Mouse (Mus musculus): ENCODE measurements around the gene Ndufb7. TPM values are rescaled to one million over a fixed set of nuclear protein-coding genes. Genes with fewer than 3 reads are reported as not detected.

Gene Ndufb7
- total RNA-seq, 1 experiment = 275 TPM

DNA sequence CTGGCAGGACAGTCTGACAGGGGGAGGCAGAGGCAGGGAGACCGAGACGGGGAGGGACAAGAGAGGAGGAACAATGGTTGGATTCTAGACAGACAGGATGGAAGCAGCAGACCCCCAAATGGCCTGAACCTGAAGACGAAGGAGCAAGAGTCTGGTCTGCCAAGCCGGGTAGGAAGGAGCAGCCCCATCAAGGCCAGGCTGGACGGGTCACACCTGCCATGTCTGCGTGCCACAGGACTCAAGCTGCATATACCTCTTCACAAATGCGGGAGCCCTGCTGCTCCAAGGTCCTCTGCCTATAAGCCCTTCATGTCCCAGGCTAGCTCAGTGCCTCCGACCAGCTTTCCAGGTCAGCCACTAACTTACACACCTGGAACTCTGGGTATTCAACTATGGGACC lies 13.2 kb downstream of the Ndufb7 start:
- no peak for TF ChIP-seq HCFC1 (IDR thresholded peaks at IDR 0.05; ENCODE audit: borderline replicate concordance, insufficient read depth, low read length)
- TF ChIP-seq CHD2 (IDR thresholded peaks at IDR 0.05; ENCODE audit: low read depth, low read length) = no peak
- no peak for TF ChIP-seq ZC3H11A (IDR thresholded peaks at IDR 0.05; ENCODE audit: borderline replicate concordance, low read depth, low read length)
- TF ChIP-seq ZNF384 (IDR thresholded peaks at IDR 0.05; ENCODE audit: low read depth, low read length) = no peak
- TF ChIP-seq MAFK (IDR thresholded peaks at IDR 0.05; ENCODE audit: insufficient read depth, low read depth, low read length) = no peak
- H3K36me3 ChIP-seq (ENCODE audit: control insufficient read depth, insufficient read depth, low read length, poor library complexity, severe bottlenecking) = peaks cover 3% of the 10 kb centered on the region; the same call in 1 of the 2 replicates
- H3K27ac ChIP-seq (ENCODE audit: insufficient read depth, low read depth, low read length, poor library complexity, severe bottlenecking) = no peak overlapping the region
- H3K4me1 ChIP-seq (ENCODE audit: control insufficient read depth in 2 of 2, insufficient read depth in 2 of 2, low read length in 2 of 2, poor library complexity in 1 of 2) = peaks cover 2 to 39% of the 10 kb centered on the region in 2 experiments; a peak in 3 of 4 replicates
- no peak for DNase-seq (ENCODE audit: low read depth, low spot score)
- H3K4me3 ChIP-seq (ENCODE audit: insufficient read depth in 1 of 2, low read depth in 1 of 2, low read length in 2 of 2, poor library complexity in 1 of 2, severe bottlenecking in 1 of 2) = no peak overlapping the region
- H3K9me3 ChIP-seq (ENCODE audit: control insufficient read depth, insufficient read depth, low read depth, low read length) = no peaks in the 10 kb centered on the region
- in situ Hi-C loops (cut with MboI; ENCODE audit: low sequenced_read_pairs in 2 of 2, unreplicated experiment in 2 of 2) = no loop called here
- H3K9ac ChIP-seq (ENCODE audit: insufficient read depth, low read depth, low read length, poor library complexity, severe bottlenecking) = no peak overlapping the region

DNA sequence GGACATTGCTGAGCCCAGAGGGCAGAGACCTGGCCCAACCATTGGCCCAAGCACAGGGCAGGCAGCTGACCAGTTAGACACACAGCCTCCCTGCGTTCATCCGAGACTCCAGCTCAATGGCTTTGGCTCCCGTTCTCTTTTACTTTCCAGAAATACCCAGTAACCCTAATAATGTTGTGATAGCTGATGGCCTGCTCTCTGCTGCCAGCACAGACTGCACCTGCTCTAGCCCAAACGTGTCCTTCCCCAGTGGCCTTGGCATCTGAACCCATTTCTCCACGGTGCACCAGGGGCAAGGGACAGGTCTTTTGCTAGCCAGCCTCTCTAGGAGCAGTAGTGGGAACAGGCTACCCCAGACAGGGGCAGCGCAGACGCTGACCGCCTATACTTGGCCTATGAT lies 14.4 kb downstream of the Ndufb7 start:
- TF ChIP-seq CHD2 (IDR thresholded peaks at IDR 0.05; ENCODE audit: low read depth, low read length) (no peak), HCFC1 (IDR thresholded peaks at IDR 0.05; ENCODE audit: borderline replicate concordance, insufficient read depth, low read length) (no peak), ZC3H11A (IDR thresholded peaks at IDR 0.05; ENCODE audit: borderline replicate concordance, low read depth, low read length) (no peak), MAFK (IDR thresholded peaks at IDR 0.05; ENCODE audit: insufficient read depth, low read depth, low read length) (no peak), ZNF384 (IDR thresholded peaks at IDR 0.05; ENCODE audit: low read depth, low read length) (no peak)
- Histone ChIP-seq H3K9ac (ENCODE audit: insufficient read depth, low read depth, low read length, poor library complexity, severe bottlenecking) (no peak overlapping the region), H3K27ac (ENCODE audit: insufficient read depth, low read depth, low read length, poor library complexity, severe bottlenecking) (no peak overlapping the region), H3K9me3 (ENCODE audit: control insufficient read depth, insufficient read depth, low read depth, low read length) (no peaks in the 10 kb centered on the region), H3K4me3 (ENCODE audit: insufficient read depth in 1 of 2, low read depth in 1 of 2, low read length in 2 of 2, poor library complexity in 1 of 2, severe bottlenecking in 1 of 2) (no peak overlapping the region), H3K4me1 (ENCODE audit: control insufficient read depth in 2 of 2, insufficient read depth in 2 of 2, low read length in 2 of 2, poor library complexity in 1 of 2) (peaks cover 2 to 38% of the 10 kb centered on the region in 2 experiments; a peak in 3 of 4 replicates), H3K36me3 (ENCODE audit: control insufficient read depth, insufficient read depth, low read length, poor library complexity, severe bottlenecking) (peaks cover 6% of the 10 kb centered on the region; the same call in 1 of the 2 replicates)
- in situ Hi-C loops (cut with MboI; ENCODE audit: low sequenced_read_pairs in 2 of 2, unreplicated experiment in 2 of 2) = no loop called here
- no peak for DNase-seq (ENCODE audit: low read depth, low spot score)

DNA sequence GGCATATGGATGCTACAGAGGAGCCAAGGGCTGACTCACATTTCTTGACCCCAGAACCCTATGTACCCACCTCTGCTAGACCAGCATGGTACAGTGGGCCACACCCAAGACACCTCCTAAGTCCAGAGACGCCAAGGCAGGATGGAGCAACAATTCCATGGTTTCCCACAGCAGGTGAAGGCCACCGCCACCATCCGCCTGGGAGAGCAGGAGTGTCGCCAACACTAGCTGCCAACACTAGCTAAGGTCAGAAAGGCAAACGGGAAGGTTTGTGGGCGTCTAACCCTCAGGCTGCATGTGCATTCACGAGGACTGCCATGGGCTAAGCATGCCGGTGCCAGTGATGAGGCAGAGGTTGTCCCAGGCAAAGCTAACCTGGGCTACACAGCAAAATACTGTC lies 15.8 kb downstream of the Ndufb7 start:
- no peak for DNase-seq (ENCODE audit: low read depth, low spot score)
- no peak overlapping the region for H3K4me3 ChIP-seq (ENCODE audit: insufficient read depth in 1 of 2, low read depth in 1 of 2, low read length in 2 of 2, poor library complexity in 1 of 2, severe bottlenecking in 1 of 2)
- H3K4me1 ChIP-seq (ENCODE audit: control insufficient read depth in 2 of 2, insufficient read depth in 2 of 2, low read length in 2 of 2, poor library complexity in 1 of 2) = peaks cover 2 to 26% of the 10 kb centered on the region in 2 experiments; a peak in 3 of 4 replicates
- TF ChIP-seq CHD2 (IDR thresholded peaks at IDR 0.05; ENCODE audit: low read depth, low read length) = no peak
- no peak for TF ChIP-seq MAFK (IDR thresholded peaks at IDR 0.05; ENCODE audit: insufficient read depth, low read depth, low read length)
- no peak for TF ChIP-seq ZC3H11A (IDR thresholded peaks at IDR 0.05; ENCODE audit: borderline replicate concordance, low read depth, low read length)
- TF ChIP-seq HCFC1 (IDR thresholded peaks at IDR 0.05; ENCODE audit: borderline replicate concordance, insufficient read depth, low read length) = no peak
- TF ChIP-seq ZNF384 (IDR thresholded peaks at IDR 0.05; ENCODE audit: low read depth, low read length) = no peak
- H3K9ac ChIP-seq (ENCODE audit: insufficient read depth, low read depth, low read length, poor library complexity, severe bottlenecking) = no peak overlapping the region
- H3K36me3 ChIP-seq (ENCODE audit: control insufficient read depth, insufficient read depth, low read length, poor library complexity, severe bottlenecking) = peaks cover 6% of the 10 kb centered on the region; the same call in 1 of the 2 replicates
- H3K9me3 ChIP-seq (ENCODE audit: control insufficient read depth, insufficient read depth, low read depth, low read length) = no peaks in the 10 kb centered on the region
- H3K27ac ChIP-seq (ENCODE audit: insufficient read depth, low read depth, low read length, poor library complexity, severe bottlenecking) = no peak overlapping the region
- in situ Hi-C loops (cut with MboI; ENCODE audit: low sequenced_read_pairs in 2 of 2, unreplicated experiment in 2 of 2) = no loop called here

DNA sequence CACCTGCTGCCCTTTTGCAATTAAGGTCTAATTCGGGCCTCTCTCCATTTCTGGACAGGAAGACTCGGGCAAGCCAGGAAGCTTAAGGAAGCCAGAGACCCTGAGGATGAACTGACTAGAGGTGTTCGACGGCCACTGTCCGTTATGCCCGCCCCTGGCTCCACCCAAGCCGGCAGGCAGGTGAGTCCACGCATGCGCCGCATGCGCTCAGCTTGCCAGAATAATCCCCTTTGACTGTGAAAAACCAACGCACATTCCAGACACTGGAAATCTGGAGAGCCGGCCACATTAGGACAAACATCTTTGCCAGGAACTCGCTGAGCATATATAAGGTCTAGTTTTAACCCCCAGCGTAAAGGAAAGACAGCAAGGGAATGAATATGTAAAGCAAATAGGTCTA lies 16.8 kb downstream of the Ndufb7 start:
- no peak for TF ChIP-seq ZC3H11A (IDR thresholded peaks at IDR 0.05; ENCODE audit: borderline replicate concordance, low read depth, low read length)
- no peak for TF ChIP-seq MAFK (IDR thresholded peaks at IDR 0.05; ENCODE audit: insufficient read depth, low read depth, low read length)
- no peak for TF ChIP-seq CHD2 (IDR thresholded peaks at IDR 0.05; ENCODE audit: low read depth, low read length)
- TF ChIP-seq ZNF384 (IDR thresholded peaks at IDR 0.05; ENCODE audit: low read depth, low read length) = no peak
- TF ChIP-seq HCFC1 (IDR thresholded peaks at IDR 0.05; ENCODE audit: borderline replicate concordance, insufficient read depth, low read length) = no peak
- peaks cover 7% of the 10 kb centered on the region; the same call in 1 of the 2 replicates for H3K36me3 ChIP-seq (ENCODE audit: control insufficient read depth, insufficient read depth, low read length, poor library complexity, severe bottlenecking)
- no peak overlapping the region for H3K9ac ChIP-seq (ENCODE audit: insufficient read depth, low read depth, low read length, poor library complexity, severe bottlenecking)
- H3K4me1 ChIP-seq (ENCODE audit: control insufficient read depth in 2 of 2, insufficient read depth in 2 of 2, low read length in 2 of 2, poor library complexity in 1 of 2) = peaks cover under 1 to 18% of the 10 kb centered on the region in 2 experiments; a peak in 2 of 4 replicates
- in situ Hi-C loops (cut with MboI; ENCODE audit: low sequenced_read_pairs in 2 of 2, unreplicated experiment in 2 of 2) = no loop called here
- no peak for DNase-seq (ENCODE audit: low read depth, low spot score)
- no peak overlapping the region for H3K27ac ChIP-seq (ENCODE audit: insufficient read depth, low read depth, low read length, poor library complexity, severe bottlenecking)
- H3K9me3 ChIP-seq (ENCODE audit: control insufficient read depth, insufficient read depth, low read depth, low read length) = no peaks in the 10 kb centered on the region
- H3K4me3 ChIP-seq (ENCODE audit: insufficient read depth in 1 of 2, low read depth in 1 of 2, low read length in 2 of 2, poor library complexity in 1 of 2, severe bottlenecking in 1 of 2) = no peak overlapping the region
